Mouse (Mus musculus): ENCODE measurements around the gene Pard3b. TPM values are rescaled to one million over a fixed set of nuclear protein-coding genes. Genes with fewer than 3 reads are reported as not detected.

Gene Pard3b
- polyA plus RNA-seq, 1 experiment from 2014 or later: 11.4 TPM

- peaks cover 3% of the 10 kb centered on the region for H3K4me1 ChIP-seq (ENCODE audit: control insufficient read depth, insufficient read depth, low read length)
- no peaks in the 10 kb centered on the region for H3K9me3 ChIP-seq (replicated peaks; ENCODE audit: control insufficient read depth, low read length)
- no peaks in the 10 kb centered on the region for H3K36me3 ChIP-seq (ENCODE audit: control insufficient read depth, insufficient read depth)
- no peaks in the 10 kb centered on the region for H3K27me3 ChIP-seq (ENCODE audit: control insufficient read depth, insufficient read depth, low read length)
- H3K4me3 ChIP-seq (ENCODE audit: low read length): no peak overlapping the region
- H3K4me2 ChIP-seq (ENCODE audit: low read depth, low read length): no peak overlapping the region
- no peak overlapping the region for H3K9ac ChIP-seq (ENCODE audit: low read length)
- no peak overlapping the region for H3K27ac ChIP-seq (ENCODE audit: low read length)
- WGBS: 77% methylated on average over 2 of the region's 2 CpGs
- ATAC-seq (replicated peaks; ENCODE audit: extremely low read depth, insufficient read depth, low FRiP score): no peak
Observed at GRCm38 (mm10) chr1:62624166-62624565, 985.5 kb downstream of the Pard3b start.

- H3K4me3 ChIP-seq (ENCODE audit: low read length): no peak overlapping the region
- no peaks in the 10 kb centered on the region for H3K36me3 ChIP-seq (ENCODE audit: control insufficient read depth, insufficient read depth)
- ATAC-seq (replicated peaks; ENCODE audit: extremely low read depth, insufficient read depth, low FRiP score): no peak
- 93% methylated on average over 6 of the region's 6 CpGs for WGBS
- no peak overlapping the region for H3K27ac ChIP-seq (ENCODE audit: low read length)
- no peak overlapping the region for H3K9ac ChIP-seq (ENCODE audit: low read length)
- H3K27me3 ChIP-seq (ENCODE audit: control insufficient read depth, insufficient read depth, low read length): no peaks in the 10 kb centered on the region
- no peaks in the 10 kb centered on the region for H3K9me3 ChIP-seq (replicated peaks; ENCODE audit: control insufficient read depth, low read length)
- no peak overlapping the region for H3K4me2 ChIP-seq (ENCODE audit: low read depth, low read length)
- H3K4me1 ChIP-seq (ENCODE audit: control insufficient read depth, insufficient read depth, low read length): peaks cover 3% of the 10 kb centered on the region
Observed at GRCm38 (mm10) chr1:62624836-62625235, 986.2 kb downstream of the Pard3b start.

- ATAC-seq (replicated peaks; ENCODE audit: extremely low read depth, insufficient read depth, low FRiP score): no peak
- Histone ChIP-seq H3K9me3 (replicated peaks; ENCODE audit: control insufficient read depth, low read length) (no peaks in the 10 kb centered on the region), H3K36me3 (ENCODE audit: control insufficient read depth, insufficient read depth) (no peaks in the 10 kb centered on the region), H3K27me3 (ENCODE audit: control insufficient read depth, insufficient read depth, low read length) (no peaks in the 10 kb centered on the region), H3K4me3 (ENCODE audit: low read length) (no peak overlapping the region), H3K9ac (ENCODE audit: low read length) (no peak overlapping the region), H3K27ac (ENCODE audit: low read length) (no peak overlapping the region), H3K4me2 (ENCODE audit: low read depth, low read length) (no peak overlapping the region), H3K4me1 (ENCODE audit: control insufficient read depth, insufficient read depth, low read length) (peaks cover 3% of the 10 kb centered on the region)
- WGBS: 63% methylated on average over 4 of the region's 4 CpGs
Observed at GRCm38 (mm10) chr1:62625332-62625731, 986.7 kb downstream of the Pard3b start.

- Histone ChIP-seq H3K27ac (ENCODE audit: low read length) (no peak overlapping the region), H3K4me2 (ENCODE audit: low read depth, low read length) (no peak overlapping the region), H3K36me3 (ENCODE audit: control insufficient read depth, insufficient read depth) (no peaks in the 10 kb centered on the region), H3K9me3 (replicated peaks; ENCODE audit: control insufficient read depth, low read length) (no peaks in the 10 kb centered on the region), H3K4me3 (ENCODE audit: low read length) (no peak overlapping the region), H3K27me3 (ENCODE audit: control insufficient read depth, insufficient read depth, low read length) (no peaks in the 10 kb centered on the region), H3K4me1 (ENCODE audit: control insufficient read depth, insufficient read depth, low read length) (peaks cover 3% of the 10 kb centered on the region), H3K9ac (ENCODE audit: low read length) (no peak overlapping the region)
- ATAC-seq (replicated peaks; ENCODE audit: extremely low read depth, insufficient read depth, low FRiP score): no peak
- WGBS: 61% methylated on average over 10 of the region's 10 CpGs
Observed at GRCm38 (mm10) chr1:62625819-62626505, 987.3 kb downstream of the Pard3b start.

GRCm38 (mm10) chr1:62629952-62630351 is 991.3 kb downstream of the Pard3b start:
- 43% methylated on average over 1 of the region's 1 CpGs for WGBS
- Histone ChIP-seq H3K27me3 (ENCODE audit: control insufficient read depth, insufficient read depth, low read length) (no peaks in the 10 kb centered on the region), H3K27ac (ENCODE audit: low read length) (no peak overlapping the region), H3K4me2 (ENCODE audit: low read depth, low read length) (no peak overlapping the region), H3K9me3 (replicated peaks; ENCODE audit: control insufficient read depth, low read length) (no peaks in the 10 kb centered on the region), H3K9ac (ENCODE audit: low read length) (no peak overlapping the region), H3K4me3 (ENCODE audit: low read length) (no peak overlapping the region), H3K36me3 (ENCODE audit: control insufficient read depth, insufficient read depth) (no peaks in the 10 kb centered on the region), H3K4me1 (ENCODE audit: control insufficient read depth, insufficient read depth, low read length) (peaks cover 3% of the 10 kb centered on the region)
- ATAC-seq (replicated peaks; ENCODE audit: extremely low read depth, insufficient read depth, low FRiP score): no peak

- Histone ChIP-seq H3K4me3 (ENCODE audit: low read length) (no peak overlapping the region), H3K9ac (ENCODE audit: low read length) (no peak overlapping the region), H3K36me3 (ENCODE audit: control insufficient read depth, insufficient read depth) (no peaks in the 10 kb centered on the region), H3K9me3 (replicated peaks; ENCODE audit: control insufficient read depth, low read length) (no peaks in the 10 kb centered on the region), H3K4me1 (ENCODE audit: control insufficient read depth, insufficient read depth, low read length) (peaks cover 6% of the 10 kb centered on the region), H3K4me2 (ENCODE audit: low read depth, low read length) (no peak overlapping the region; the same call in 1 of the 2 replicates), H3K27me3 (ENCODE audit: control insufficient read depth, insufficient read depth, low read length) (no peaks in the 10 kb centered on the region), H3K27ac (ENCODE audit: low read length) (no peak overlapping the region)
- WGBS: 46% methylated on average over 10 of the region's 10 CpGs
- no peak for ATAC-seq (replicated peaks; ENCODE audit: extremely low read depth, insufficient read depth, low FRiP score)
Observed at GRCm38 (mm10) chr1:62631511-62632305, 993.1 kb downstream of the Pard3b start.

GRCm38 (mm10) chr1:62632886-62633285 is 994.3 kb downstream of the Pard3b start:
- H3K27ac ChIP-seq (ENCODE audit: low read length): no peak overlapping the region
- no peaks in the 10 kb centered on the region for H3K36me3 ChIP-seq (ENCODE audit: control insufficient read depth, insufficient read depth)
- H3K27me3 ChIP-seq (ENCODE audit: control insufficient read depth, insufficient read depth, low read length): no peaks in the 10 kb centered on the region
- H3K4me2 ChIP-seq (ENCODE audit: low read depth, low read length): no peak overlapping the region
- no peak for ATAC-seq (replicated peaks; ENCODE audit: extremely low read depth, insufficient read depth, low FRiP score)
- no peaks in the 10 kb centered on the region for H3K9me3 ChIP-seq (replicated peaks; ENCODE audit: control insufficient read depth, low read length)
- no peak overlapping the region for H3K4me3 ChIP-seq (ENCODE audit: low read length)
- no peak overlapping the region for H3K9ac ChIP-seq (ENCODE audit: low read length)
- H3K4me1 ChIP-seq (ENCODE audit: control insufficient read depth, insufficient read depth, low read length): peaks cover 6% of the 10 kb centered on the region
- 88% methylated on average over 2 of the region's 2 CpGs for WGBS

GRCm38 (mm10) chr1:62635203-62635602 is 996.6 kb downstream of the Pard3b start:
- H3K27me3 ChIP-seq (ENCODE audit: control insufficient read depth, insufficient read depth, low read length): no peaks in the 10 kb centered on the region
- no peaks in the 10 kb centered on the region for H3K36me3 ChIP-seq (ENCODE audit: control insufficient read depth, insufficient read depth)
- peaks cover 6% of the 10 kb centered on the region for H3K4me1 ChIP-seq (ENCODE audit: control insufficient read depth, insufficient read depth, low read length)
- H3K9ac ChIP-seq (ENCODE audit: low read length): no peak overlapping the region
- 23% methylated on average over 6 of the region's 6 CpGs for WGBS
- ATAC-seq (replicated peaks; ENCODE audit: extremely low read depth, insufficient read depth, low FRiP score): no peak
- H3K9me3 ChIP-seq (replicated peaks; ENCODE audit: control insufficient read depth, low read length): no peaks in the 10 kb centered on the region
- no peak overlapping the region for H3K4me2 ChIP-seq (ENCODE audit: low read depth, low read length)
- no peak overlapping the region for H3K27ac ChIP-seq (ENCODE audit: low read length)
- H3K4me3 ChIP-seq (ENCODE audit: low read length): no peak overlapping the region

GRCm38 (mm10) chr1:62636906-62637673 is 998.5 kb downstream of the Pard3b start:
- Histone ChIP-seq H3K9me3 (replicated peaks; ENCODE audit: control insufficient read depth, low read length) (no peaks in the 10 kb centered on the region), H3K27ac (ENCODE audit: low read length) (no peak overlapping the region), H3K36me3 (ENCODE audit: control insufficient read depth, insufficient read depth) (no peaks in the 10 kb centered on the region), H3K4me1 (ENCODE audit: control insufficient read depth, insufficient read depth, low read length) (peaks cover 6% of the 10 kb centered on the region), H3K4me2 (ENCODE audit: low read depth, low read length) (no peak overlapping the region), H3K4me3 (ENCODE audit: low read length) (no peak overlapping the region), H3K27me3 (ENCODE audit: control insufficient read depth, insufficient read depth, low read length) (no peaks in the 10 kb centered on the region), H3K9ac (ENCODE audit: low read length) (no peak overlapping the region)
- no peak for ATAC-seq (replicated peaks; ENCODE audit: extremely low read depth, insufficient read depth, low FRiP score)
- WGBS: 86% methylated on average over 6 of the region's 6 CpGs

Measured in heart, embryonic 16.5 days (tissue).